Mouse (Mus musculus): Measurements from ENCODE around the gene Zfp524.

- no peak for TF ChIP-seq CTCF (IDR thresholded peaks at IDR 0.05; ENCODE audit: borderline replicate concordance, control insufficient read depth, extremely low read depth, insufficient read depth, low read length, poor library complexity)
- TF ChIP-seq POLR2A (IDR thresholded peaks at IDR 0.05; ENCODE audit: control insufficient read depth, extremely low read depth, insufficient read depth, low read length, poor library complexity) = no peak
Measured at GRCm38 (mm10) chr7:5016920-5017319, 2.7 kb downstream of the Zfp524 start.
